Mouse (Mus musculus) ES-Bruce4 (cell line): ENCODE measurements around the gene Fhit.

ENCODE experiments used
- EP300 ChIP-seq: IDR thresholded peaks from 2 replicates; pipeline ENCODE4 v1.6.1; 2011; ENCODE audit warnings: low read depth, low read length; ENCODE audit not compliant: insufficient read depth
- POLR2A ChIP-seq: IDR thresholded peaks from one replicate; pipeline ENCODE4 v1.8.1; 2011; ENCODE audit warnings: low read length; ENCODE audit not compliant: insufficient read depth

GRCm38 (mm10) chr14:10534862-10535261 is 627.0 kb downstream of the Fhit start:
- peak; percentile 58; the same call in 1 of the 2 replicates for TF ChIP-seq EP300
- TF ChIP-seq POLR2A, result no peak
